Mouse (Mus musculus) ES-E14 (cell line): ENCODE measurements at regions not wholly inside any gene's neighbourhood (a gene's known extent, or its start where the extent isn't known, plus 50 kb on each side); places are given as distances from the start of the nearest gene placed in this dataset.

Experiments
- DNase-seq: peaks from one replicate; pipeline ENCODE4 v3.0.0-alpha.2; 2013; ENCODE audit warnings: low read depth, low spot score
- H3K27ac ChIP-seq: 2 replicates; pipeline ENCODE4 v1.5.1; 2012; ENCODE audit warnings: low read depth, mild to moderate bottlenecking, low read length, moderate library complexity, mixed read lengths; ENCODE audit not compliant: poor library complexity, insufficient read depth, severe bottlenecking
- H3K36me3 ChIP-seq: 2 replicates; pipeline ENCODE4 v1.6.1; 2012; ENCODE audit warnings: mild to moderate bottlenecking, low read length, moderate library complexity, mixed read lengths; ENCODE audit not compliant: control insufficient read depth, poor library complexity, insufficient read depth, severe bottlenecking
- H3K4me1 ChIP-seq, 2 experiments: fragments of 150-350 bp in 1 of 2; sonication (generic) in 1 of 2; 2 replicates each; pipeline ENCODE4 v1.6.1; 2012; ENCODE audit warnings: low read length in 2 of 2, mild to moderate bottlenecking in 1 of 2, mixed read lengths in 1 of 2; ENCODE audit not compliant: control insufficient read depth in 2 of 2, insufficient read depth in 2 of 2, poor library complexity in 1 of 2
- H3K4me3 ChIP-seq, 2 experiments: fragments of 150-350 bp in 1 of 2; sonication (generic) in 1 of 2; 2 replicates each; pipeline ENCODE4 v1.5.1; 2012; ENCODE audit warnings: low read length in 2 of 2, low read depth in 1 of 2, mild to moderate bottlenecking in 1 of 2, mixed read lengths in 1 of 2; ENCODE audit not compliant: insufficient read depth in 1 of 2, poor library complexity in 1 of 2, severe bottlenecking in 1 of 2
- H3K9ac ChIP-seq: 2 replicates; pipeline ENCODE4 v1.6.1; 2012; ENCODE audit warnings: low read depth, mild to moderate bottlenecking, low read length, mixed read lengths; ENCODE audit not compliant: poor library complexity, insufficient read depth, severe bottlenecking
- H3K9me3 ChIP-seq: fragments of 150-350 bp; sonication (generic); 2 replicates; pipeline ENCODE4 v1.6.1; 2012; ENCODE audit warnings: low read depth, mild to moderate bottlenecking, low read length; ENCODE audit not compliant: control insufficient read depth, insufficient read depth
- CHD2 ChIP-seq: IDR thresholded peaks from 2 replicates; pipeline ENCODE4 v1.6.1; 2014; ENCODE audit warnings: mild to moderate bottlenecking, low read depth, low read length, inconsistent platforms
- HCFC1 ChIP-seq: IDR thresholded peaks from 2 replicates; pipeline ENCODE4 v1.6.1; 2012; ENCODE audit warnings: low read length, inconsistent platforms, borderline replicate concordance; ENCODE audit not compliant: insufficient read depth
- MAFK ChIP-seq: IDR thresholded peaks from 2 replicates; pipeline ENCODE4 v1.6.1; 2014; ENCODE audit warnings: mild to moderate bottlenecking, low read depth, low read length, inconsistent platforms; ENCODE audit not compliant: insufficient read depth
- ZC3H11A ChIP-seq: IDR thresholded peaks from 2 replicates; pipeline ENCODE4 v1.6.1; 2012; ENCODE audit warnings: low read depth, mild to moderate bottlenecking, inconsistent platforms, low read length, borderline replicate concordance
- ZNF384 ChIP-seq: IDR thresholded peaks from 2 replicates; pipeline ENCODE4 v1.6.1; 2012; ENCODE audit warnings: low read depth, low read length, inconsistent platforms
- in situ Hi-C, 2 experiments: fragments of 600-800 bp; cut with MboI; formaldehyde crosslinking; loops; one replicate each; pipeline ENCODE4 v1.15.1; 2025; ENCODE audit warnings: low sequenced_read_pairs in 2 of 2, inconsistent platforms in 1 of 2; ENCODE audit not compliant: unreplicated experiment in 2 of 2

GRCm38 (mm10) chr13:10799351-10799913 lies 438.8 kb upstream of the Chrm3 start:
- no peaks in the 10 kb centered on the region for H3K9me3 ChIP-seq
- in situ Hi-C loops, result no loop called here
- no peak overlapping the region for H3K4me3 ChIP-seq
- no peaks in the 10 kb centered on the region for H3K4me1 ChIP-seq
- no peaks in the 10 kb centered on the region for H3K36me3 ChIP-seq
- no peak for TF ChIP-seq HCFC1
- TF ChIP-seq ZC3H11A, result no peak
- TF ChIP-seq ZNF384, result no peak
- TF ChIP-seq MAFK, result no peak
- TF ChIP-seq CHD2, result no peak
- DNase-seq, result no peak
- no peak overlapping the region for H3K9ac ChIP-seq
- H3K27ac ChIP-seq, result no peak overlapping the region
